Mouse (Mus musculus): ENCODE data around the gene Olfr48. TPM values are rescaled to one million over a fixed set of nuclear protein-coding genes. Genes with fewer than 3 reads are reported as not detected.

Gene Olfr48
- polyA plus RNA-seq, 1 experiment = not detected

GRCm38 (mm10) chr2:89793519-89793918 is 54.5 kb downstream of the Olfr48 start, which contains the start of gene Olfr1254:
Olfr1254 (minus strand) TSS chr2:89793619.
- Histone ChIP-seq H3K27ac (ENCODE audit: insufficient read depth, low read length) (no peak within 1 kb of the TSS), H3K27me3 (ENCODE audit: control insufficient read depth, insufficient read depth, low read length) (no peaks in the 10 kb centered on the region), H3K4me1 (ENCODE audit: control insufficient read depth, insufficient read depth, low read length) (no peaks in the 10 kb centered on the region), H3K4me3 (replicated peaks; ENCODE audit: insufficient read depth, low read depth, low read length) (no peak within 1 kb of the TSS)
- no peak for TF ChIP-seq CTCF (IDR thresholded peaks at IDR 0.05; ENCODE audit: borderline replicate concordance, insufficient read depth, low read depth, low read length)
- TF ChIP-seq POLR2A (IDR thresholded peaks at IDR 0.05; ENCODE audit: borderline replicate concordance, insufficient read depth, low read length) = no peak
- no peak for DNase-seq

Other genes starting within 250 kb of the Olfr48 start
- gene Olfr1247, start 234.1 kb downstream of the Olfr48 start, polyA plus RNA-seq (2012; rRNA removed) = 0.02 TPM in 1 of 2 replicates, not detected in the other
- not detected in 2 replicates for gene Olfr1248, start 230.0 kb downstream of the Olfr48 start, polyA plus RNA-seq (2012; rRNA removed)
- gene Olfr1249, start 213.2 kb downstream of the Olfr48 start, polyA plus RNA-seq (2012; rRNA removed) = not detected in 2 replicates
- gene Olfr1250, start 186.7 kb downstream of the Olfr48 start, polyA plus RNA-seq (2012; rRNA removed) = not detected in 2 replicates
- not detected in 2 replicates for gene Olfr1251, start 176.3 kb downstream of the Olfr48 start, polyA plus RNA-seq (2012; rRNA removed)
- not detected in 2 replicates for gene Olfr1252, start 123.2 kb downstream of the Olfr48 start, polyA plus RNA-seq (2012; rRNA removed)
- not detected in 2 replicates for gene Olfr1253, start 91.1 kb downstream of the Olfr48 start, polyA plus RNA-seq (2012; rRNA removed)
- gene Olfr1254, start 54.6 kb downstream of the Olfr48 start, polyA plus RNA-seq (2012; rRNA removed) = not detected in 2 replicates
- gene Olfr1255, start 36.2 kb downstream of the Olfr48 start, polyA plus RNA-seq (2012; rRNA removed) = not detected in 2 replicates
- not detected in 2 replicates for gene Olfr1256, start 6.7 kb downstream of the Olfr48 start, polyA plus RNA-seq (2012; rRNA removed)
- gene Olfr1257, start 30.2 kb upstream of the Olfr48 start, polyA plus RNA-seq (2012; rRNA removed) = not detected in 2 replicates
- not detected in 2 replicates for gene Olfr1258, start 79.1 kb upstream of the Olfr48 start, polyA plus RNA-seq (2012; rRNA removed)
- not detected in 2 replicates for gene Olfr1259, start 100.5 kb upstream of the Olfr48 start, polyA plus RNA-seq (2012; rRNA removed)
- not detected in 2 replicates for gene Olfr1260, start 126.1 kb upstream of the Olfr48 start, polyA plus RNA-seq (2012; rRNA removed)
- gene Olfr1261, start 143.0 kb upstream of the Olfr48 start, polyA plus RNA-seq (2012; rRNA removed) = not detected in 2 replicates
- not detected in 2 replicates for gene Olfr1262, start 151.9 kb upstream of the Olfr48 start, polyA plus RNA-seq (2012; rRNA removed)
- gene Olfr1263, start 163.9 kb upstream of the Olfr48 start, polyA plus RNA-seq (2012; rRNA removed) = not detected in 2 replicates
- not detected in 2 replicates for gene Olfr1264, start 177.4 kb upstream of the Olfr48 start, polyA plus RNA-seq (2012; rRNA removed)
- gene Olfr1265, start 187.1 kb upstream of the Olfr48 start, polyA plus RNA-seq (2012; rRNA removed) = not detected in 2 replicates
- gene Olfr140, start 215.4 kb upstream of the Olfr48 start, polyA plus RNA-seq (2012; rRNA removed) = not detected in 2 replicates

Measured in cerebellum, adult 2 months (tissue).